Mouse (Mus musculus): ENCODE measurements around the gene Ccdc114.

Gene Ccdc114

DNA sequence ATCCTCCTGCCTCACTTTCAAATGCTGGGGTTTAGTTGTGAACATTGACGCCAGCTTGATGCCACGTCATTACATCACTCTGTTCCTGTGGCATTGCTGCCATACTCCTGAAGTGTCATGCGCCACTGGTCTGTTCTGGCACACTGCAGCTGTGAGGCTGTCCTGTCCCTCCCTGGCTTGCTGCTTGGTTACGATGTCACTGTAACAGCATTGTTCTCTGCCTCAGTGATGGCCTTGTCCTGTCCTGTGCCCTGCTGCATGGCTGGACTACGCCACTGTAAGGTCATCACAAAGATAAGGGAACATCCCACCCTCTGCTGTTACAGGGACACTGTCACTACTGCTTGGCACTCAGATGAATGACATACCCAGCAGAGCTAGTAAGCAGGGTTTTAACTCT lies 57.7 kb downstream of the Ccdc114 start:
- no peak for DNase-seq (ENCODE audit: low spot score in 2 of 2)

- no peak for DNase-seq (ENCODE audit: low spot score in 2 of 2)
Measured at GRCm38 (mm10) chr7:45986893-45987292, 63.0 kb downstream of the Ccdc114 start.

DNA sequence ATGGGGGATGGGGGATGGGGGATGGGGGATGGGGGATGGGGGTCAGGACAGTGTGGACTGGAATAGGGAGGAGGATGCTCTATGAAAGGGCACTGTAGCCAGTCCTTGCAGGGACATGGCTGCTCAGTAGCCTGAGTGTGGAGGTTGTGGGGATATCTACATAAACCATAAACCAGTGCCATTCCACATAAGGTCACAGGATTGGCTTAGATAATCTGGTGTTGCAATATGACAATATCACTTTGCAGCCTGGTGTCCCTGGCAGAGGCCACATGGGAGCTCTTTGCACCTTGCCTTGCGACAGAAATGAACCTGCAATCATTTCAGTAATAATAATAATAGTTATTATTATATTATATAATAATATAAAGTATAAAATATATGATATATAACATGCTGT lies 64.5 kb downstream of the Ccdc114 start:
- no peak for DNase-seq (ENCODE audit: low spot score in 2 of 2)

DNA sequence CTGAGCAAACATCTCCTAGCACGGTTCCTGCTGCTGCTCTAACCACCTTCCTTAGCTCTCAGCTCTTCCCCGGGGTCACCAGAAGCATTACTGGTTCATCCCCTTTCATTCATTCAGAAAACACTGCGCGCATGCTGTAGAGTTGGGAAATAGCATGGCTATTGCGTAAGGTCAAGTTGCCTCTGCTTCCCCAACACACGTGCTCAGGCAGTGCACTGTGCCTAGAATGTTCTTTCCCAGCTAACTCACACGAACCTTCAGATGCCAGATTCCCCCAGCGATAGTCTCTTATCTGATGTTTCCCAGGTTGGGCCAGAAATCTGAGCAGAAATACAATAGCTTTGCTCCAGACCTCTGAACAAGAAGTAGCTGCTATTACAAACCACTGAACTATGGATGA lies 68.6 kb downstream of the Ccdc114 start:
- DNase-seq (ENCODE audit: low spot score in 2 of 2): no peak
